Mouse (Mus musculus) ES-Bruce4 (cell line): ENCODE data around the gene Dlgap1.

ENCODE experiments used
- CTCF ChIP-seq: IDR thresholded peaks from one replicate; pipeline ENCODE4 v1.8.1; 2011; ENCODE audit warnings: low read depth, low read length
- EP300 ChIP-seq: IDR thresholded peaks from 2 replicates; pipeline ENCODE4 v1.6.1; 2011; ENCODE audit warnings: low read depth, low read length; ENCODE audit not compliant: insufficient read depth
- POLR2A ChIP-seq: IDR thresholded peaks from one replicate; pipeline ENCODE4 v1.8.1; 2011; ENCODE audit warnings: low read length; ENCODE audit not compliant: insufficient read depth

DNA sequence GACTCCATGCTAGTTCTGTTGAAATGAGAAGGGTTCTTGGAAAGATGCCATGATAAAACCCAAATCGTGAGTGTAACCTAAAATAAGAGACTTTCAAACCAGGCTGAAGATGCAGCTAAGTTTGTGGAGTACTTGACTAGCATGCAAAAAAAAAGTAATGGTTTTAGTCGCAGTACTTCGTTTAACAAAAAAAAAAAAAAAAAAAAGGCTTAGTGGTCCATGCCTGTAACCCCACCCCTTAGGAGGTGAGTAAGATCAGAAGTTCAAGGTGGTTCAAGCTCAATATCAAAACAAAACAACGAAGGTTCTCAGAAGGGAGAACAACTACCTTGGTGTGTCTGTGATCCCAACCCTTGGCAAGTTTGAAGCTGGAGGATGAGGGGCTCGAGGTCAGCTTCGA lies 782.8 kb downstream of the Dlgap1 start:
- TF ChIP-seq EP300 (no peak), POLR2A (no peak), CTCF (no peak)
